Mouse (Mus musculus): Measurements from ENCODE around the gene Clta. TPM values are rescaled to one million over a fixed set of nuclear protein-coding genes. Genes with fewer than 3 reads are reported as not detected.

Gene Clta
- total RNA-seq, 1 experiment from 2014 or later, result 367 TPM

Other genes starting within 250 kb of the Clta start
- gene Olfr159, start 233.4 kb upstream of the Clta start, total RNA-seq (2017), result not detected in 2 replicates
- gene Olfr156, start 180.6 kb upstream of the Clta start, total RNA-seq (2017), result not detected in 2 replicates
- not detected in 2 replicates for gene Olfr157, start 164.3 kb upstream of the Clta start, total RNA-seq (2017)
- gene Olfr155, start 152.9 kb upstream of the Clta start, total RNA-seq (2017), result not detected in 2 replicates
- gene Reck, start 128.9 kb upstream of the Clta start, total RNA-seq (2017), result 2.5 and 2.8 TPM in 2 replicates
- 40.2 and 62.5 TPM in 2 replicates for gene Glipr2, start 47.1 kb upstream of the Clta start, total RNA-seq (2017)
- gene Ccin, start 21.0 kb upstream of the Clta start, total RNA-seq (2017), result 0.44 TPM in 1 of 2 replicates, not detected in the other
- gene Gne, start 79.7 kb downstream of the Clta start, total RNA-seq (2017), result 31.5 and 32.3 TPM in 2 replicates
- 57.1 and 59.5 TPM in 2 replicates for gene Rnf38, start 229.3 kb downstream of the Clta start, total RNA-seq (2017)